Mouse (Mus musculus) liver, embryonic 14.5 days (tissue): ENCODE measurements around the gene Spata3. TPM values are rescaled to one million over a fixed set of nuclear protein-coding genes. Genes with fewer than 3 reads are reported as not detected.
A peak's percentile ranks its signal among the peaks of the same experiment; 100 is the strongest.
"Not testable (repeated sequence)": the region's sequence is repeated elsewhere in the genome, so short reads cannot be mapped to it uniquely, and the experiment has no call there.

Experiments
- ATAC-seq: fragments of 200-750 bp; cut with Nextera tagmentation; 2 replicates; pipeline ENCODE4 v1.8.0; 2017; ENCODE audit warnings: moderate number of reproducible peaks, mild to moderate bottlenecking, moderate library complexity; ENCODE audit not compliant: insufficient read depth
- DNase-seq, 3 experiments: peaks; one replicate each; pipeline ENCODE4 v3.0.0-alpha.2; 2012 to 2013; ENCODE audit warnings: low read depth in 3 of 3, low spot score in 3 of 3
- H3K27ac ChIP-seq: fragments of 300-500 bp; sonication (generic); 2 replicates; pipeline ENCODE4 v1.5.1; 2014; ENCODE audit warnings: moderate library complexity, mild to moderate bottlenecking, control low read depth, inconsistent platforms
- H3K27me3 ChIP-seq: fragments of 300-500 bp; sonication (generic); 2 replicates; pipeline ENCODE4 v1.6.1; 2014; ENCODE audit warnings: mild to moderate bottlenecking, low read length, moderate library complexity; ENCODE audit not compliant: control insufficient read depth, insufficient read depth
- H3K36me3 ChIP-seq: fragments of 300-500 bp; sonication (generic); replicated peaks from 2 replicates; pipeline ENCODE4 v1.6.1; 2014; ENCODE audit warnings: low read depth; ENCODE audit not compliant: control insufficient read depth, insufficient read depth
- H3K4me1 ChIP-seq, 2 experiments: fragments of 200-500 bp in 1 of 2; fragments of 300-500 bp in 1 of 2; sonication (generic) in 1 of 2; replicated peaks; 2 replicates each; pipeline ENCODE4 v1.6.1; 2012 to 2014; ENCODE audit warnings: antibody characterized with exemption in 1 of 2, inconsistent platforms in 1 of 2, low read length in 1 of 2; ENCODE audit not compliant: control insufficient read depth in 2 of 2, insufficient read depth in 2 of 2
- H3K4me2 ChIP-seq: fragments of 300-500 bp; sonication (generic); 2 replicates; pipeline ENCODE4 v1.6.1; 2014; ENCODE audit warnings: low read depth, mild to moderate bottlenecking, control low read depth, moderate library complexity
- H3K4me3 ChIP-seq, 2 experiments: fragments of 200-500 bp in 1 of 2; fragments of 300-500 bp in 1 of 2; sonication (generic) in 1 of 2; 2 replicates each; pipeline ENCODE4 v1.5.1; 2012 to 2014; ENCODE audit warnings: low read depth in 2 of 2, low read length in 2 of 2, mild to moderate bottlenecking in 2 of 2, control low read depth in 1 of 2, inconsistent platforms in 1 of 2, moderate library complexity in 1 of 2; ENCODE audit not compliant: insufficient read depth in 1 of 2
- H3K9ac ChIP-seq: fragments of 300-500 bp; sonication (generic); replicated peaks from 2 replicates; pipeline ENCODE4 v1.6.1; 2014; ENCODE audit warnings: mild to moderate bottlenecking, control low read depth, moderate library complexity
- H3K9me3 ChIP-seq: fragments of 300-500 bp; sonication (generic); 2 replicates; pipeline ENCODE4 v1.6.1; 2016; ENCODE audit warnings: low read length, mixed read lengths; ENCODE audit not compliant: control insufficient read depth
- CTCF ChIP-seq: IDR thresholded peaks from 2 replicates; pipeline ENCODE4 v1.5.1; 2016; ENCODE audit warnings: antibody characterized with exemption, low read depth, control low read depth
- EP300 ChIP-seq: IDR thresholded peaks from 2 replicates; pipeline ENCODE4 v1.6.1; 2016; ENCODE audit warnings: antibody characterized with exemption, low read depth
- WGBS: fragments of 180-500 bp; shearing (Covaris S2); extraction: QIAGEN DNeasy Blood & Tissue Kit; methylation state at CpG from one replicate; pipeline ENCODE4 v1.1.7; 2014; ENCODE audit not compliant: insufficient replicate concordance; 5-methylcytosine and 5-hydroxymethylcytosine counted together
- polyA plus RNA-seq, 2 experiments: library from polyadenylated mRNA; depleted of rRNA in 1 of 2; stranded (reverse) in 1 of 2; unstranded in 1 of 2; fragments of >200 nt; fragmentation: Nextera tagmentation in 1 of 2; extraction: Ambion mirVana in 1 of 2; gene quantifications; 2 replicates each; pipeline versions ENCODE4 v1.2.1 to v1.2.3; 2012 to 2014

The Spata3 gene
- polyA plus RNA-seq, 2 experiments, result 0.17 TPM

GRCm38 (mm10) chr1:86005540-86005939 lies 11.1 kb upstream of the Spata3 start:
- Histone ChIP-seq H3K27me3 (no peaks in the 10 kb centered on the region), H3K36me3 (no peaks in the 10 kb centered on the region), H3K4me1 (no peaks in the 10 kb centered on the region), H3K4me2 (no peak overlapping the region), H3K4me3 (no peak overlapping the region), H3K27ac (no peak overlapping the region), H3K9me3 (no peaks in the 10 kb centered on the region), H3K9ac (no peak overlapping the region)
- WGBS, result 71% methylated on average over 10 of the region's 10 CpGs
- DNase-seq (no peak), ATAC-seq (no peak)
- TF ChIP-seq EP300, result no peak

DNA sequence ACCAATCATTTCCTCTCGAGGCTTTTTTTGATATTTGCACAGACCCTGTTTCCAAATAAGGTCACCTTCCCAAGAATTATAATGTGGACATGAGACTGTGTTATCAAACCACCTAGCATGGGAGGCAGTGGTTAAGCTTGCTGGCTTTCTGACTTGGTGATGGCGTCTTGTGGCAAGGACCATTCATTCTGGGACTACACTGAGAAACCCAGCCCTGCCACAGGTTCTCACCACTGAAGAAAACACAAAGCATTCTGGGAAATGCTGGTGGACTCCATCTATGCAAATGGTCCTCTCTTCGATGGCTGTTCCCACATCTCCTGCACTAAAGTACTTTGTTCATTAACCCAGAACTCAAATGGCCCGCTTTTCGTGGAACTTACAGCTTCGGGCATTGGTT lies 10.6 kb upstream of the Spata3 start:
- WGBS, result 60% methylated on average over 6 of the region's 6 CpGs
- DNase-seq, result no peak
- no peak overlapping the region for H3K9ac ChIP-seq
- H3K4me3 ChIP-seq, result no peak overlapping the region
- no peak overlapping the region for H3K27ac ChIP-seq
- no peaks in the 10 kb centered on the region for H3K27me3 ChIP-seq
- no peak overlapping the region for H3K4me2 ChIP-seq
- no peak for ATAC-seq
- TF ChIP-seq CTCF (no peak), EP300 (no peak)
- no peaks in the 10 kb centered on the region for H3K4me1 ChIP-seq
- H3K9me3 ChIP-seq, result no peaks in the 10 kb centered on the region
- H3K36me3 ChIP-seq, result no peaks in the 10 kb centered on the region

DNA sequence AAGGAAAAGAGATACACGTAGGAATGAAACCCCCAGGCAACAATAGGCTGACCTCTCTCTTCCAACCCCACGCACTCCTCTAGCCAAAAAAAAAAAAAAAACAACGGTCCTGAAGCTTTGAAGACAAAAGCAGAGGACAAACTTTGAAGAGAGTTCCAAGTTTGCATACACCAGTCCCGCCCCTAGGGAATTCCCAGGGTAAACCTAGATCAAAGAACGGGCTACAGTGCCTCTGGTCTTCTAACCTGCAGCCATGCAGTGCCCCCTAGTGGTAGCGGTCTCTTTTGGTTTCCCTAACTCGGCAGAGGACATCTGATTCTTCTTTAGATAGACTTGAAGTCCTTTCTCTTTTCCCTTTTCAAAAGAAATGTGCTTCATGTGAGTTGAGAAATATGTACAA lies 8.8 kb upstream of the Spata3 start:
- no peak overlapping the region for H3K9ac ChIP-seq
- peak; percentile 50 to 56 (median 50) for DNase-seq
- H3K27ac ChIP-seq, result no peak overlapping the region
- peak; percentile 35; the same call in 1 of the 2 replicates for ATAC-seq
- H3K4me1 ChIP-seq, result no peaks in the 10 kb centered on the region
- no peaks in the 10 kb centered on the region for H3K27me3 ChIP-seq
- no peaks in the 10 kb centered on the region for H3K36me3 ChIP-seq
- peak; percentile 86 for TF ChIP-seq CTCF
- no peak for TF ChIP-seq EP300
- H3K9me3 ChIP-seq, result no peaks in the 10 kb centered on the region
- no peak overlapping the region; the same call in 1 of the 2 replicates for H3K4me2 ChIP-seq
- H3K4me3 ChIP-seq, result no peak overlapping the region
- WGBS, result 3% methylated on average over 7 of the region's 7 CpGs

DNA sequence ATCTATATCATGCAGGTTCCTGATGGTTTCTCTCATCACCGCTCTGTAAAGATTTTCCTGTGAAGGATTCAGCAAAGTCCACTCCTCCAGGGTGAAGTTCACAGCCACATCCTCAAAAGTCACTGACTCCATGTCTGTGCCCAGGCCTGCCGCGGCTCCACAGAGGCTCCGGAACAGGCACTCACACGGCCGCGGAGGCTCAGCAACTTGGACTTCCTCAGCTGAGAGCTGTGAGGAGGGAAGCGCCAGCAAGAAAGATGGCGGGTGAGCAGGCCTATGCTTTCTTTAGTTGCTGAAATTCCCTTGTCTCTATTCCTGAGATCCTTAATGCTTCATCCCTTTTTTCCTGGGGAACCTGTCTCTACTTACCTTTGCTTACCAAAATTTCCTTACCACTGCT lies 858 bp upstream of the Spata3 start:
- not testable (repeated sequence) for ATAC-seq, H3K27ac ChIP-seq, H3K36me3 ChIP-seq, DNase-seq, H3K4me1 ChIP-seq, H3K9ac ChIP-seq, H3K4me3 ChIP-seq, H3K4me2 ChIP-seq, H3K9me3 ChIP-seq
- WGBS, result 85% methylated on average over 9 of the region's 9 CpGs
- H3K27me3 ChIP-seq, result peaks cover 19% of the 10 kb centered on the region

GRCm38 (mm10) chr1:86018235-86019055 lies 1.8 kb downstream of the Spata3 start:
- ATAC-seq (no peak), DNase-seq (no peak)
- Histone ChIP-seq H3K27ac (no peak overlapping the region), H3K36me3 (no peaks in the 10 kb centered on the region), H3K9me3 (no peaks in the 10 kb centered on the region), H3K27me3 (peaks cover 19% of the 10 kb centered on the region), H3K4me1 (peaks cover 0 to 4% of the 10 kb centered on the region in 2 experiments; a peak in 1 of 4 replicates), H3K4me3 (peak overlapping the region; percentile 29 to 39; a peak in 3 of 4 replicates), H3K4me2 (peak overlapping the region; percentile 53), H3K9ac (0 out of 2 replicates have a peak overlapping the region, but pooled peaks have one; percentile 21)
- peak; percentile 19; the same call in 1 of the 2 replicates for TF ChIP-seq CTCF
- TF ChIP-seq EP300, result no peak
- WGBS, result 3% methylated on average over 60 of the region's 60 CpGs
